Comparison of ENCODE assay signal across 15 mouse cellular contexts in genomic region chr9:106397733-106398132, GRCm38 (mm10). TPM values are rescaled to one million over a fixed set of nuclear protein-coding genes. Genes with fewer than 3 reads are reported as not detected.
A peak's percentile ranks its signal among the peaks of the same experiment; 100 is the strongest.
DNase-seq lines count a peak whose midpoint lies in the region; ATAC-seq and TF ChIP-seq lines count a peak whose summit lies in the region.
"Had no signal": no experiment of that assay in that cellular context is flagged by ENCODE, and none has a peak within 500 bp of the region (broad histone marks: within the 10 kb centered on the region; RNA-seq: fewer than 3 reads in every experiment).

No protein-coding gene starts in this region.

- intact Hi-C loops in heart, postnatal 25 days (cut with DNase I) = no loop called here
- intact Hi-C loops in left cerebral cortex, postnatal 36 days (cut with DNase I) = no loop called here

- 16% methylated on average over 4 of the region's 4 CpGs for WGBS in heart, embryonic 10.5 days
- 36% methylated on average over 4 of the region's 4 CpGs for WGBS in liver, postnatal 0 days (ENCODE audit: insufficient replicate concordance)

- ATAC-seq in erythroblast, adult 5-6 weeks (replicated peaks; ENCODE audit: low FRiP score, poor library complexity, severe bottlenecking) = peak; percentile 39
- no peak; the same call in 1 of the 2 replicates for ATAC-seq in liver, postnatal 0 days
- ATAC-seq: hindbrain, postnatal 0 days; midbrain, embryonic 13.5 days had no signal

- H3K9ac ChIP-seq in liver, postnatal 0 days (replicated peaks) = peak overlapping the region; percentile 28; the same call in 1 of the 2 replicates
- H3K9ac ChIP-seq: midbrain, embryonic 13.5 days had no signal

- TF ChIP-seq CTCF in liver, postnatal 0 days (IDR thresholded peaks at IDR 0.05; ENCODE audit: low read depth) = no peak

- TF ChIP-seq EP300 in liver, postnatal 0 days (IDR thresholded peaks at IDR 0.05; ENCODE audit: low read depth) = peak; percentile 62; the same call in 1 of the 2 replicates

- H3K4me2 ChIP-seq in liver, postnatal 0 days (ENCODE audit: low read depth, low read length) = peak overlapping the region; percentile 34; the same call in 1 of the 2 replicates
- H3K4me2 ChIP-seq: midbrain, embryonic 13.5 days had no signal

- H3K27ac ChIP-seq in heart, embryonic 10.5 days = peak overlapping the region; percentile 75
- peak overlapping the region; percentile 72 for H3K27ac ChIP-seq in liver, postnatal 0 days (ENCODE audit: low read depth)
- H3K27ac ChIP-seq: hindbrain, postnatal 0 days; macrophage; midbrain, embryonic 13.5 days had no signal

- no peak for DNase-seq in heart, embryonic 10.5 days (ENCODE audit: low spot score)
- DNase-seq in heart, postnatal 25 days (ENCODE audit: low spot score) = no peak
- DNase-seq in ovary, adult 18-20 months (ENCODE audit: low spot score) = peak; percentile 28
- DNase-seq in ovary, postnatal 10 days (ENCODE audit: low spot score) = no peak
- no peak for DNase-seq in liver, postnatal 0 days
- no peak for DNase-seq in left cerebral cortex, postnatal 36 days (ENCODE audit: low spot score in 2 of 2)
- no peak for DNase-seq in layer of hippocampus, adult 9-10 months (ENCODE audit: low spot score)
- DNase-seq: cerebellum, adult 9-11 months; embryo, embryonic 11 days; kidney, adult 9 months had no signal

- no peaks in the 10 kb centered on the region for H3K9me3 ChIP-seq in heart, embryonic 10.5 days
- H3K9me3 ChIP-seq in liver, postnatal 0 days (ENCODE audit: low read length) = no peaks in the 10 kb centered on the region
- H3K9me3 ChIP-seq: midbrain, embryonic 13.5 days had no signal

- peaks cover 7% of the 10 kb centered on the region; the same call in 1 of the 2 replicates for H3K27me3 ChIP-seq in heart, embryonic 10.5 days (ENCODE audit: insufficient read depth, poor library complexity, severe bottlenecking)
- H3K27me3 ChIP-seq in liver, postnatal 0 days (ENCODE audit: insufficient read depth, low read length) = no peaks in the 10 kb centered on the region
- H3K27me3 ChIP-seq: midbrain, embryonic 13.5 days had no signal

- H3K4me1 ChIP-seq in heart, embryonic 10.5 days = peaks cover 64% of the 10 kb centered on the region
- peaks cover 53% of the 10 kb centered on the region for H3K4me1 ChIP-seq in liver, postnatal 0 days (ENCODE audit: insufficient read depth)

- no peak overlapping the region for H3K4me3 ChIP-seq in heart, embryonic 10.5 days
- no peak overlapping the region for H3K4me3 ChIP-seq in liver, postnatal 0 days (ENCODE audit: low read depth, low read length)
- H3K4me3 ChIP-seq: erythroblast, embryonic 14.5 days; midbrain, embryonic 13.5 days had no signal

- no peaks in the 10 kb centered on the region for H3K36me3 ChIP-seq in heart, embryonic 10.5 days
- no peaks in the 10 kb centered on the region for H3K36me3 ChIP-seq in liver, postnatal 0 days (replicated peaks; ENCODE audit: insufficient read depth, low read length)
- H3K36me3 ChIP-seq: midbrain, embryonic 13.5 days had no signal

RNA-seq across cellular contexts. Expression of gene Dusp7, which starts 29.3 kb away (rescaled TPM):
- 14.4 and 21.0 TPM in 2 replicates for polyA plus RNA-seq in heart, embryonic 10.5 days (2016; fragmentation: Nextera tagmentation; extraction: Ambion mirVana)
- 10 to 100 TPM; 43.6 to 67.0 TPM for total RNA-seq in heart, postnatal 25 days (2021)
- total RNA-seq in erythroblast, adult 5-6 weeks (2015; ENCODE audit: low replicate concordance) = 17.5 and 19.9 TPM in 2 replicates
- total RNA-seq in erythroblast, adult 5-6 weeks (2017; ENCODE audit: low replicate concordance) = 3.3 and 4.3 TPM in 2 replicates
- 3.4 TPM in 2 replicates for polyA plus RNA-seq in liver, postnatal 0 days (2015; fragmentation: Nextera tagmentation; extraction: Ambion mirVana)
- 100 to 1,000 TPM; 103 to 118 TPM for total RNA-seq in left cerebral cortex, postnatal 36 days (2021)

RNA-seq across cellular contexts. Expression of gene Rpl29, which starts 31.5 kb away (rescaled TPM):
- 735 and 862 TPM in 2 replicates for polyA plus RNA-seq in heart, embryonic 10.5 days (2016; fragmentation: Nextera tagmentation; extraction: Ambion mirVana)
- total RNA-seq in heart, postnatal 25 days (2021) = 100 to 1,000 TPM; 296 to 309 TPM
- total RNA-seq in erythroblast, adult 5-6 weeks (2015; ENCODE audit: low replicate concordance) = 553 and 845 TPM in 2 replicates
- 192 and 282 TPM in 2 replicates for total RNA-seq in erythroblast, adult 5-6 weeks (2017; ENCODE audit: low replicate concordance)
- 483 and 486 TPM in 2 replicates for polyA plus RNA-seq in liver, postnatal 0 days (2015; fragmentation: Nextera tagmentation; extraction: Ambion mirVana)
- 100 to 1,000 TPM; 278 to 331 TPM for total RNA-seq in left cerebral cortex, postnatal 36 days (2021)

RNA-seq across cellular contexts. Expression of gene Acy1, which starts 40.4 kb away (rescaled TPM):
- 31.2 and 45.1 TPM in 2 replicates for polyA plus RNA-seq in heart, embryonic 10.5 days (2016; fragmentation: Nextera tagmentation; extraction: Ambion mirVana)
- 10 to 100 TPM; 22.4 to 28.6 TPM for total RNA-seq in heart, postnatal 25 days (2021)
- 0.77 and 4.2 TPM in 2 replicates for total RNA-seq in erythroblast, adult 5-6 weeks (2015; ENCODE audit: low replicate concordance)
- 4.5 and 7.4 TPM in 2 replicates for total RNA-seq in erythroblast, adult 5-6 weeks (2017; ENCODE audit: low replicate concordance)
- 30.4 and 38.7 TPM in 2 replicates for polyA plus RNA-seq in liver, postnatal 0 days (2015; fragmentation: Nextera tagmentation; extraction: Ambion mirVana)
- 10 to 100 TPM; 15.4 to 16.0 TPM for total RNA-seq in left cerebral cortex, postnatal 36 days (2021)

RNA-seq across cellular contexts. Expression of gene Abhd14b, which starts 49.5 kb away (rescaled TPM):
- 4.8 and 7.8 TPM in 2 replicates for polyA plus RNA-seq in heart, embryonic 10.5 days (2016; fragmentation: Nextera tagmentation; extraction: Ambion mirVana)
- total RNA-seq in heart, postnatal 25 days (2021) = 1 to 10 TPM; 6.3 to 6.7 TPM
- 2.5 TPM in 1 of 2 replicates, not detected in the other for total RNA-seq in erythroblast, adult 5-6 weeks (2015; ENCODE audit: low replicate concordance)
- 0.26 TPM in 1 of 2 replicates, not detected in the other for total RNA-seq in erythroblast, adult 5-6 weeks (2017; ENCODE audit: low replicate concordance)
- polyA plus RNA-seq in liver, postnatal 0 days (2015; fragmentation: Nextera tagmentation; extraction: Ambion mirVana) = 41.4 and 47.9 TPM in 2 replicates
- 10 to 100 TPM in 1 of 2 experiments, 1 to 10 TPM in 1; 8.8 to 11.4 TPM for total RNA-seq in left cerebral cortex, postnatal 36 days (2021)
- polyA plus RNA-seq: erythroblast, embryonic 14.5 days had no signal

RNA-seq across cellular contexts. Expression of gene Abhd14a, which starts 49.7 kb away (rescaled TPM):
- 42.0 and 46.2 TPM in 2 replicates for polyA plus RNA-seq in heart, embryonic 10.5 days (2016; fragmentation: Nextera tagmentation; extraction: Ambion mirVana)
- total RNA-seq in heart, postnatal 25 days (2021) = 10 to 100 TPM; 20.2 to 21.3 TPM
- 0.77 and 7.3 TPM in 2 replicates for total RNA-seq in erythroblast, adult 5-6 weeks (2015; ENCODE audit: low replicate concordance)
- total RNA-seq in erythroblast, adult 5-6 weeks (2017; ENCODE audit: low replicate concordance) = 0.84 and 3.2 TPM in 2 replicates
- polyA plus RNA-seq in liver, postnatal 0 days (2015; fragmentation: Nextera tagmentation; extraction: Ambion mirVana) = 15.8 and 16.2 TPM in 2 replicates
- total RNA-seq in left cerebral cortex, postnatal 36 days (2021) = 10 to 100 TPM; 36.8 to 38.3 TPM
